Mouse (Mus musculus) stomach, postnatal 0 days (tissue): Measurements from ENCODE around the gene Akap13. TPM values are rescaled to one million over a fixed set of nuclear protein-coding genes. Genes with fewer than 3 reads are reported as not detected.

Experiments used
- ATAC-seq: fragments of 200-750 bp; cut with Nextera tagmentation; 2 replicates; pipeline ENCODE4 v1.8.0; 2017; ENCODE audit not compliant: low FRiP score, low TSS enrichment
- DNase-seq: peaks from one replicate; pipeline ENCODE4 v3.0.0-alpha.2; 2016; ENCODE audit warnings: low spot score
- H3K27ac ChIP-seq: fragments of 300-500 bp; sonication (generic); replicated peaks from 2 replicates; pipeline ENCODE4 v1.5.1; 2014; ENCODE audit warnings: mild to moderate bottlenecking, control low read depth
- H3K27me3 ChIP-seq: fragments of 300-500 bp; sonication (generic); 2 replicates; pipeline ENCODE4 v1.6.1; 2014; ENCODE audit warnings: low read length; ENCODE audit not compliant: control insufficient read depth, insufficient read depth
- H3K36me3 ChIP-seq: fragments of 300-500 bp; sonication (generic); 2 replicates; pipeline ENCODE4 v1.6.1; 2014; ENCODE audit warnings: low read length, mixed read lengths; ENCODE audit not compliant: control insufficient read depth, insufficient read depth
- H3K4me1 ChIP-seq: fragments of 300-500 bp; sonication (generic); replicated peaks from 2 replicates; pipeline ENCODE4 v1.6.1; 2014; ENCODE audit warnings: antibody characterized with exemption; ENCODE audit not compliant: control insufficient read depth, insufficient read depth
- H3K4me2 ChIP-seq: fragments of 300-500 bp; sonication (generic); replicated peaks from 2 replicates; pipeline ENCODE4 v1.6.1; 2014; ENCODE audit warnings: low read depth, mild to moderate bottlenecking, control low read depth, moderate library complexity
- H3K4me3 ChIP-seq: fragments of 300-500 bp; sonication (generic); 2 replicates; pipeline ENCODE4 v1.5.1; 2014; ENCODE audit warnings: low read depth, low read length, control low read depth
- H3K9ac ChIP-seq: fragments of 300-500 bp; sonication (generic); 2 replicates; pipeline ENCODE4 v1.6.1; 2014; ENCODE audit warnings: mild to moderate bottlenecking, low read length, control low read depth, mixed read lengths
- H3K9me3 ChIP-seq: fragments of 300-500 bp; sonication (generic); 2 replicates; pipeline ENCODE4 v1.6.1; 2016; ENCODE audit warnings: low read length; ENCODE audit not compliant: control insufficient read depth
- CTCF ChIP-seq: IDR thresholded peaks from 2 replicates; pipeline ENCODE4 v1.5.1; 2016; ENCODE audit warnings: antibody characterized with exemption, low read depth, mild to moderate bottlenecking, moderate library complexity
- EP300 ChIP-seq: optimal IDR thresholded peaks from 2 replicates; pipeline ENCODE3; 2016; ENCODE audit warnings: antibody characterized with exemption
- WGBS: fragments of 180-500 bp; shearing (Covaris S2); extraction: QIAGEN DNeasy Blood & Tissue Kit; methylation state at CpG from one replicate; pipeline ENCODE4 v1.1.7; 2014; 5-methylcytosine and 5-hydroxymethylcytosine counted together
- polyA plus RNA-seq: library from polyadenylated mRNA; unstranded; fragments of >200 nt; fragmentation: Nextera tagmentation; extraction: Ambion mirVana; gene quantifications from 2 replicates; pipeline ENCODE4 v1.2.1, GENCODE M21; 2015

Gene Akap13
- polyA plus RNA-seq, 1 experiment from 2014 or later: 18.8 TPM

- WGBS: 85% methylated on average over 3 of the region's 3 CpGs
- Histone ChIP-seq H3K36me3 (no peaks in the 10 kb centered on the region), H3K9ac (no peak overlapping the region), H3K27me3 (no peaks in the 10 kb centered on the region), H3K4me1 (no peaks in the 10 kb centered on the region; the same call in 1 of the 2 replicates), H3K9me3 (no peaks in the 10 kb centered on the region), H3K4me3 (no peak overlapping the region), H3K4me2 (no peak overlapping the region), H3K27ac (0 out of 2 replicates have a peak overlapping the region, but pooled peaks have one; percentile 24)
- no peak for TF ChIP-seq EP300
- no peak for TF ChIP-seq CTCF
- peak; percentile 31 for DNase-seq
- ATAC-seq: peak; percentile 70
Observed at GRCm38 (mm10) chr7:75414316-75414715, 41.0 kb upstream of the Akap13 start.

- H3K9me3 ChIP-seq: no peaks in the 10 kb centered on the region
- no peak overlapping the region for H3K4me2 ChIP-seq
- TF ChIP-seq CTCF (no peak), EP300 (no peak)
- H3K4me1 ChIP-seq: no peaks in the 10 kb centered on the region; the same call in 1 of the 2 replicates
- DNase-seq: peak; percentile 60
- ATAC-seq: peak; percentile 83
- H3K36me3 ChIP-seq: no peaks in the 10 kb centered on the region
- H3K27me3 ChIP-seq: no peaks in the 10 kb centered on the region
- H3K4me3 ChIP-seq: no peak overlapping the region
- 40% methylated on average over 4 of the region's 4 CpGs for WGBS
- peak overlapping the region; percentile 82 for H3K27ac ChIP-seq
- H3K9ac ChIP-seq: no peak overlapping the region
Observed at GRCm38 (mm10) chr7:75415166-75415881, 40.0 kb upstream of the Akap13 start.

GRCm38 (mm10) chr7:75415882-75416585 is 39.3 kb upstream of the Akap13 start:
- no peaks in the 10 kb centered on the region for H3K27me3 ChIP-seq
- no peaks in the 10 kb centered on the region; the same call in 1 of the 2 replicates for H3K4me1 ChIP-seq
- no peaks in the 10 kb centered on the region for H3K36me3 ChIP-seq
- 62% methylated on average over 7 of the region's 7 CpGs for WGBS
- H3K9ac ChIP-seq: no peak overlapping the region
- H3K4me2 ChIP-seq: no peak overlapping the region
- TF ChIP-seq EP300 (no peak), CTCF (no peak)
- no peaks in the 10 kb centered on the region for H3K9me3 ChIP-seq
- peak overlapping the region; percentile 82 for H3K27ac ChIP-seq
- H3K4me3 ChIP-seq: no peak overlapping the region
- DNase-seq: no peak
- peak; percentile 88 for ATAC-seq

GRCm38 (mm10) chr7:75420927-75421326 is 34.4 kb upstream of the Akap13 start:
- Histone ChIP-seq H3K9ac (no peak overlapping the region), H3K4me3 (no peak overlapping the region), H3K9me3 (no peaks in the 10 kb centered on the region), H3K36me3 (no peaks in the 10 kb centered on the region), H3K4me1 (no peaks in the 10 kb centered on the region), H3K4me2 (no peak overlapping the region), H3K27me3 (no peaks in the 10 kb centered on the region), H3K27ac (no peak overlapping the region)
- WGBS: 85% methylated on average over 2 of the region's 2 CpGs
- DNase-seq (no peak), ATAC-seq (no peak)
- TF ChIP-seq CTCF (no peak), EP300 (no peak)

- H3K27ac ChIP-seq: no peak overlapping the region
- no peak overlapping the region for H3K9ac ChIP-seq
- ATAC-seq (no peak), DNase-seq (no peak)
- H3K4me3 ChIP-seq: no peak overlapping the region
- no peaks in the 10 kb centered on the region for H3K36me3 ChIP-seq
- H3K4me2 ChIP-seq: no peak overlapping the region
- H3K4me1 ChIP-seq: no peaks in the 10 kb centered on the region; the same call in 1 of the 2 replicates
- no peaks in the 10 kb centered on the region for H3K9me3 ChIP-seq
- no peak for TF ChIP-seq EP300
- TF ChIP-seq CTCF: no peak
- H3K27me3 ChIP-seq: no peaks in the 10 kb centered on the region
- WGBS: 49% methylated on average over 7 of the region's 7 CpGs
Observed at GRCm38 (mm10) chr7:75424121-75424520, 31.2 kb upstream of the Akap13 start.

- ATAC-seq (peak; percentile 98), DNase-seq (peak; percentile 73)
- Histone ChIP-seq H3K27me3 (no peaks in the 10 kb centered on the region), H3K27ac (peak overlapping the region; percentile 73), H3K9me3 (no peaks in the 10 kb centered on the region), H3K9ac (no peak overlapping the region), H3K4me3 (no peak overlapping the region), H3K36me3 (no peaks in the 10 kb centered on the region), H3K4me1 (no peaks in the 10 kb centered on the region; the same call in 1 of the 2 replicates), H3K4me2 (no peak overlapping the region)
- WGBS: 11% methylated on average over 4 of the region's 4 CpGs
- TF ChIP-seq EP300: no peak
- TF ChIP-seq CTCF: no peak
Observed at GRCm38 (mm10) chr7:75427322-75427721, 28.0 kb upstream of the Akap13 start.
